Mouse (Mus musculus): Measurements from ENCODE around the gene Ppp1r13b. TPM values are rescaled to one million over a fixed set of nuclear protein-coding genes. Genes with fewer than 3 reads are reported as not detected.

The Ppp1r13b gene
- total and polyA plus RNA-seq, 2 experiments from 2014 or later = 11.2 to 18.2 TPM

GRCm38 (mm10) chr12:111898686-111899085 is 9.2 kb downstream of the Ppp1r13b start:
- DNase-seq (ENCODE audit: low spot score) (no peak), ATAC-seq (ENCODE audit: insufficient read depth, low read depth) (no peak)
- no peak overlapping the region for H3K27ac ChIP-seq (ENCODE audit: low read depth)
- H3K4me3 ChIP-seq (ENCODE audit: low read depth, low read length) = no peak overlapping the region
- no peaks in the 10 kb centered on the region for H3K36me3 ChIP-seq (replicated peaks; ENCODE audit: control insufficient read depth, insufficient read depth, low read length)
- no peaks in the 10 kb centered on the region for H3K27me3 ChIP-seq (ENCODE audit: control insufficient read depth, insufficient read depth, low read length)
- 55% methylated on average over 9 of the region's 9 CpGs for WGBS
- TF ChIP-seq CTCF (IDR thresholded peaks at IDR 0.05; ENCODE audit: low read depth) (no peak), EP300 (IDR thresholded peaks at IDR 0.05; ENCODE audit: low read depth) (no peak)
- H3K9ac ChIP-seq (replicated peaks; ENCODE audit: low read depth, low read length) = no peak overlapping the region
- no peaks in the 10 kb centered on the region for H3K9me3 ChIP-seq (replicated peaks; ENCODE audit: control insufficient read depth, low read length)
- H3K4me2 ChIP-seq (ENCODE audit: low read depth, low read length) = no peak overlapping the region
- H3K4me1 ChIP-seq (ENCODE audit: control insufficient read depth, insufficient read depth) = peaks cover 43% of the 10 kb centered on the region

- H3K9ac ChIP-seq (replicated peaks; ENCODE audit: low read depth, low read length) = no peak overlapping the region
- H3K4me1 ChIP-seq (ENCODE audit: control insufficient read depth, insufficient read depth) = peaks cover 45% of the 10 kb centered on the region
Measured at GRCm38 (mm10) chr12:111896908-111897661, 10.8 kb downstream of the Ppp1r13b start.

GRCm38 (mm10) chr12:111894082-111894481 is 13.8 kb downstream of the Ppp1r13b start:
- Histone ChIP-seq H3K36me3 (replicated peaks; ENCODE audit: control insufficient read depth, insufficient read depth, low read length) (no peaks in the 10 kb centered on the region), H3K27ac (ENCODE audit: low read depth) (peak overlapping the region; percentile 73), H3K4me2 (ENCODE audit: low read depth, low read length) (0 out of 2 replicates have a peak overlapping the region, but pooled peaks have one; percentile 8), H3K9me3 (replicated peaks; ENCODE audit: control insufficient read depth, low read length) (no peaks in the 10 kb centered on the region), H3K4me1 (ENCODE audit: control insufficient read depth, insufficient read depth) (peaks cover 34% of the 10 kb centered on the region), H3K4me3 (ENCODE audit: low read depth, low read length) (no peak overlapping the region), H3K27me3 (ENCODE audit: control insufficient read depth, insufficient read depth, low read length) (no peaks in the 10 kb centered on the region), H3K9ac (replicated peaks; ENCODE audit: low read depth, low read length) (no peak overlapping the region)
- WGBS = 7% methylated on average over 1 of the region's 1 CpGs
- ATAC-seq (ENCODE audit: insufficient read depth, low read depth) (peak; percentile 67), DNase-seq (ENCODE audit: low spot score) (peak; percentile 80)
- TF ChIP-seq CTCF (IDR thresholded peaks at IDR 0.05; ENCODE audit: low read depth) = no peak
- no peak for TF ChIP-seq EP300 (IDR thresholded peaks at IDR 0.05; ENCODE audit: low read depth)

More at GRCm38 (mm10) chr12:111896908-111897661, 10.8 kb downstream of the Ppp1r13b start:
- H3K27me3 ChIP-seq (ENCODE audit: control insufficient read depth, insufficient read depth, low read length) = no peaks in the 10 kb centered on the region
- 11% methylated on average over 7 of the region's 7 CpGs for WGBS
- H3K4me3 ChIP-seq (ENCODE audit: low read depth, low read length) = no peak overlapping the region
- H3K36me3 ChIP-seq (replicated peaks; ENCODE audit: control insufficient read depth, insufficient read depth, low read length) = no peaks in the 10 kb centered on the region
- DNase-seq (ENCODE audit: low spot score) (peak; percentile 76), ATAC-seq (ENCODE audit: insufficient read depth, low read depth) (peak; percentile 87)
- TF ChIP-seq EP300 (IDR thresholded peaks at IDR 0.05; ENCODE audit: low read depth) (peak; percentile 77), CTCF (IDR thresholded peaks at IDR 0.05; ENCODE audit: low read depth) (no peak)
- H3K9me3 ChIP-seq (replicated peaks; ENCODE audit: control insufficient read depth, low read length) = no peaks in the 10 kb centered on the region
- peak overlapping the region; percentile 84 for H3K27ac ChIP-seq (ENCODE audit: low read depth)
- peak overlapping the region; percentile 8 for H3K4me2 ChIP-seq (ENCODE audit: low read depth, low read length)

- H3K9me3 ChIP-seq (replicated peaks; ENCODE audit: control insufficient read depth, low read length) = no peaks in the 10 kb centered on the region
Measured at GRCm38 (mm10) chr12:111892981-111893380, 14.9 kb downstream of the Ppp1r13b start.

GRCm38 (mm10) chr12:111891800-111892199 is 16.1 kb downstream of the Ppp1r13b start:
- Histone ChIP-seq H3K9me3 (replicated peaks; ENCODE audit: control insufficient read depth, low read length) (no peaks in the 10 kb centered on the region), H3K27me3 (ENCODE audit: control insufficient read depth, insufficient read depth, low read length) (no peaks in the 10 kb centered on the region), H3K4me2 (ENCODE audit: low read depth, low read length) (no peak overlapping the region), H3K4me3 (ENCODE audit: low read depth, low read length) (no peak overlapping the region), H3K9ac (replicated peaks; ENCODE audit: low read depth, low read length) (no peak overlapping the region), H3K4me1 (ENCODE audit: control insufficient read depth, insufficient read depth) (peaks cover 27% of the 10 kb centered on the region), H3K27ac (ENCODE audit: low read depth) (no peak overlapping the region), H3K36me3 (replicated peaks; ENCODE audit: control insufficient read depth, insufficient read depth, low read length) (no peaks in the 10 kb centered on the region)
- ATAC-seq (ENCODE audit: insufficient read depth, low read depth) (no peak), DNase-seq (ENCODE audit: low spot score) (no peak)
- 84% methylated on average over 4 of the region's 4 CpGs for WGBS
- TF ChIP-seq CTCF (IDR thresholded peaks at IDR 0.05; ENCODE audit: low read depth) (no peak), EP300 (IDR thresholded peaks at IDR 0.05; ENCODE audit: low read depth) (no peak)

More at GRCm38 (mm10) chr12:111892981-111893380, 14.9 kb downstream of the Ppp1r13b start:
- no peak overlapping the region for H3K4me3 ChIP-seq (ENCODE audit: low read depth, low read length)
- ATAC-seq (ENCODE audit: insufficient read depth, low read depth) (no peak), DNase-seq (ENCODE audit: low spot score) (no peak)
- no peaks in the 10 kb centered on the region for H3K36me3 ChIP-seq (replicated peaks; ENCODE audit: control insufficient read depth, insufficient read depth, low read length)
- TF ChIP-seq CTCF (IDR thresholded peaks at IDR 0.05; ENCODE audit: low read depth) = no peak
- TF ChIP-seq EP300 (IDR thresholded peaks at IDR 0.05; ENCODE audit: low read depth) = no peak
- H3K27ac ChIP-seq (ENCODE audit: low read depth) = no peak overlapping the region
- no peak overlapping the region for H3K9ac ChIP-seq (replicated peaks; ENCODE audit: low read depth, low read length)
- H3K4me2 ChIP-seq (ENCODE audit: low read depth, low read length) = no peak overlapping the region
- WGBS = 96% methylated on average over 1 of the region's 1 CpGs
- peaks cover 37% of the 10 kb centered on the region for H3K4me1 ChIP-seq (ENCODE audit: control insufficient read depth, insufficient read depth)
- H3K27me3 ChIP-seq (ENCODE audit: control insufficient read depth, insufficient read depth, low read length) = no peaks in the 10 kb centered on the region
